Mouse (Mus musculus): ENCODE data around the gene Arhgef3.

The Arhgef3 gene

GRCm38 (mm10) chr14:27108748-27109504 lies 5.8 kb upstream of the Arhgef3 start:
- no peak for DNase-seq (ENCODE audit: low read depth in 2 of 2, low spot score in 2 of 2)

DNA sequence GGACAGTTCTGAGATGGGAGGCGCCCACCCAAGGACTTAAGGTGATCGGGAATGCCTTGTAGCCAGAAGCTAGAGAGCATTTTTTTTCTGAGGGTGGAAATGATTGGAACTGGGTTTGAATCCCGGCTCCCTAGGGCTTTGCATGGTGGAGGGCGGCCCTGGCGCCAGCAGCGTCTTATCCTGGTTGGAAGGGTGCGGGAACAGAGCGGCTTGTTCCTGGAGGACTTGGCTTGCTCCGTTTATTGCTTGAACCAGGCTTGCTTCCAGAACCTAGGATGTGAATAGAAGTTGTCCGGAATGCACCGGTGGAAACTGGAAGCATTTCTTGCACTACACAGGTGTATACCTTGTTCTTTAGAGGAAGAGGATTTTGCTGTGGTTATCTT lies 569 bp downstream of the Arhgef3 start:
- DNase-seq (ENCODE audit: low read depth in 2 of 2, low spot score in 2 of 2), result no peak

DNA sequence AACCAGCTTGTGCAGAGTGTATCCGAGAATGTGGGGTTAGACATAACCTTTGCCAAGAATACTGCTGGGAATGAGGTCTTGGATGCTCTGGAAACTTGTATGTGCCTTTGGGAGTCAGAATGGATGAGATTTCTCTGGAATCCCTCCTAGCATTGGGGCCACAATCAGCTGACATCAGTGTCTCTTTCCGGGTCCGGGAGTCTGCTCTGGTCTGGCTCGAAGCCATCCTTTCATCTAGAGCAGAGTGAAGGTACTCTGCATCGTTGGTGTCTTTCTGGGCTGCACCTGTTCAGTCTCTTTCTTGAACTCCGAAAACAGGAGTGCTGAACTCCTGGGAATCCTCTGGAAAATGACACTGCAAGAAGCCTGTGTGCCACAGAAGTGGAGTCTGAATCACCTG lies 1.3 kb downstream of the Arhgef3 start:
- DNase-seq (ENCODE audit: low read depth in 2 of 2, low spot score in 2 of 2), result no peak

DNA sequence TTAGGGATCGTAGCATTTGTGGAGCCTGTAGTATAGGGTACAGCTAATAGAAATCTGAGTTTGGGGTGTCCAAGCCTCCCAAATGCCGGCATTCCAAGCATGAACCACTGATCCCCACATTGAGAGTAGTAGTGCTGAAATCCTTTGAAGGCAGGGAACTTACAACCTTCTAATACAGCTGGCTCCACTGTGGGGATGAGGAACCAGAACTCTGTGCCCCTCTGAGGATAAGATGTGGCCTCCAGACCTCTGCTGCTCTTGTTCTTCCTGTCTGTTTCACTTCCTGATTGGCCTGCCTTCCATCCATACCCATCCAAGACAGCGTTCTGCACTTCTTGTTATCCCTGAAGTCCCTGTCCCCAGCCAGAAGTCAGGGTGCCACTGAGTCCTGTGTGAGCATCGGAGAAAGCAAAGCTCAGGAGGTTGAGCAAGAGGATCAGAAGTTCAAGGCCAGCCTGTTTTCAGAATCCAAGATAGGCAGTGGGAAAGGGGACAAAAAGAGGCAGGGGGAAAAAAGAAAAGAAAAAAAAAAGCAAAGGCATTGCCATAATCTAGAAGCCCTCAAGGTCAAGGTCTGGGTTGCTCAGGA lies 2.0 kb downstream of the Arhgef3 start:
- DNase-seq (ENCODE audit: low read depth in 2 of 2, low spot score in 2 of 2), result no peak

DNA sequence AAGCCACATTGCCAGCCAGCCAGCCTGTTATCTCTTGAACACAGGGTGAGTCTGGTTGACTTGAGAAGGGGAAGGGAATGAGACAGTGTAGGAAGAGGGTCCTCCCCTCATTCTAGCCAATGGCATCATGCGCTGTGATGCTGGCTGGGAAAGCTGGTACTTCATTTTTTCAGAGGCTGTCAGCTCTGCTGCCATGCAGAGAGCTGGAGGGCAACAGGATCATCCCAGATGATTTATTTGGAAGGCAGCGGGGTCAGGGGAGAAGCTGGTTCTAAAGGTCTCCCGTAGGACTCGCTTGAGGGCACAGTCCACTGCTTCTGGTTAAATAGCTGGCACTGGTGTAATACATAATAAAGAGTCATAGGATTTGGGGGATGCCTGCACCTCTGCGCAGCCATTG lies 3.8 kb downstream of the Arhgef3 start:
- no peak for DNase-seq (ENCODE audit: low read depth in 2 of 2, low spot score in 2 of 2)

- no peak for DNase-seq (ENCODE audit: low read depth in 2 of 2, low spot score in 2 of 2)
Observed at GRCm38 (mm10) chr14:27122646-27123045, 7.9 kb downstream of the Arhgef3 start.

- DNase-seq (ENCODE audit: low read depth in 2 of 2, low spot score in 2 of 2), result no peak
Observed at GRCm38 (mm10) chr14:27123543-27123942, 8.8 kb downstream of the Arhgef3 start.

DNA sequence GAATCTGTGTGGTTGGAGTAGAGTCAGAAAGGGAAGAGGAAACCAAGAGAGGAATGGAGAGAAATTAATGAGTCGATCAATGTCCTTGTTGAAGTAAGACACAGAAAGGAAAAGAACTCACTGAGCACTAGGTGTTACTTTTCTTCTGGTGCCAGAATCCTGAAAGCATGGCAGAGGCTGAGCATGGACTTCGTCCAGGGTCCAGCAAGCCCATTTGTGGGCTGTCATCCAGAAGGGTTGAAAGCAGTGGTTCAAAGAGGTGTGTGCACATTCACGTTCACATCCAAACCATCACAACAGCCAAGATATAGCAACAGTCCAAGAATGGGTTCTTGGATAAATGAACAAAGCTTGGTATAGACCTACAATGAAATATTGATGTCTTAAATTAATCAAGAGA lies 15.3 kb downstream of the Arhgef3 start:
- no peak for DNase-seq (ENCODE audit: low read depth in 2 of 2, low spot score in 2 of 2)

- no peak for DNase-seq (ENCODE audit: low read depth in 2 of 2, low spot score in 2 of 2)
Observed at GRCm38 (mm10) chr14:27130676-27131075, 16.0 kb downstream of the Arhgef3 start.

DNA sequence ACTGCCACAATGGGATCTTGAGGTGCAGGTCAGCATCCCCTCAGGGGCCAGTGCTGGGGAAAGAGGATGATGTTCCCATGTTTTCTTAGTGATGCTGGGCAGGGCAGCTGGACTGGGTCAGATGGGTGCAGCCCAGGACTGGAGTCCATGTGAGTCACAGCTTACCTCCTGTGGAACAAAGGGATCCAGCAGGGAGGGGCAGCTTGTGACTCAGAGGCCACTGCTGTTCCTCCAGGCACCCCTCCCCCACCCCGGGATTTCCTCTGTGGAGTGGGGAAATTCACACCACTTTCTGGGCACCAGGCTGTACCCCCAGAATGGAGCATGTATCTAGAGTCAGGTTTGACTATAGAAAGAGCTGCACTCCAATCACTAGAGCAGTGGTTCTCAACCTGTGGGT lies 16.8 kb downstream of the Arhgef3 start:
- no peak for DNase-seq (ENCODE audit: low read depth in 2 of 2, low spot score in 2 of 2)

GRCm38 (mm10) chr14:27138891-27139290 lies 24.2 kb downstream of the Arhgef3 start:
- DNase-seq (ENCODE audit: low read depth in 2 of 2, low spot score in 2 of 2), result no peak

DNA sequence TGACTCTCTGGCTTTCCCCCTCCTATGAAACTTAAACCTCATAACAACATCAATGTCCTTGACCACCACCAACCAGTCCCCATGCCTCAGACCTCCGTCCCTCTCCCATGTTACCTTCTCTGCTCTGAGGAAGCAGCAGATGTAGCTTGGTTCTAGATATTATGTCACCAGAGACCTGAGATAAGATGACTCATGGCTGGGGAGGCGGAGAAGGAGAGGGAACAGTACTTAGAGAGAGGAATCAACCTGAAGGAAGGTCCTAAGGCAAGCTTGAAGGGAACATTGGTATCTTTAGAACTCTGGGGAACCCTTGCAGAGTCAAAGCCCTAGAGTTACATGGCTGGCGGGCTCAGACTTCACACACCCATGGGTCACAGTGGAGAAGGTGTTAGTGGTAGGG lies 25.3 kb downstream of the Arhgef3 start:
- no peak for DNase-seq (ENCODE audit: low read depth in 2 of 2, low spot score in 2 of 2)

- DNase-seq (ENCODE audit: low read depth in 2 of 2, low spot score in 2 of 2), result no peak
Observed at GRCm38 (mm10) chr14:27141486-27141885, 26.8 kb downstream of the Arhgef3 start.

DNA sequence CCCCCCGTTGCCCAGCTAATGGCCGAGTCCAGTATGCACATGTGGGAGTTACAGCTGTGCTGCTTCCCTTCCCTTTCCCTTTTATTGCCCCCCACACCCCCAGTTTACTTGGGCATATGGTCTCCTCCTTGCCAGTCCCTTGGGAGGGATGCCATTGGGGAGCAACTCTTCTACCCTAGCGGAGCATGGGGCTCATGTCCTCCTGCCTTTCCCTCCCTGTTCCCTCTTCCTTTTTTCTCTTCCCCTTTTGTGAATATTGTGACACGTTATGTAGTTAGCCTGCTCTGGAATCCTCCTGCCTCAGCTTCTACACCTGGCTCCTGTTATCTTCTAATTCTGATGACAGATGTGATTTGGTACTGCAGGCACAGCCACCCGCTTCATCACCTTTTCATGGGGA lies 28.0 kb downstream of the Arhgef3 start:
- no peak for DNase-seq (ENCODE audit: low read depth in 2 of 2, low spot score in 2 of 2)

DNA sequence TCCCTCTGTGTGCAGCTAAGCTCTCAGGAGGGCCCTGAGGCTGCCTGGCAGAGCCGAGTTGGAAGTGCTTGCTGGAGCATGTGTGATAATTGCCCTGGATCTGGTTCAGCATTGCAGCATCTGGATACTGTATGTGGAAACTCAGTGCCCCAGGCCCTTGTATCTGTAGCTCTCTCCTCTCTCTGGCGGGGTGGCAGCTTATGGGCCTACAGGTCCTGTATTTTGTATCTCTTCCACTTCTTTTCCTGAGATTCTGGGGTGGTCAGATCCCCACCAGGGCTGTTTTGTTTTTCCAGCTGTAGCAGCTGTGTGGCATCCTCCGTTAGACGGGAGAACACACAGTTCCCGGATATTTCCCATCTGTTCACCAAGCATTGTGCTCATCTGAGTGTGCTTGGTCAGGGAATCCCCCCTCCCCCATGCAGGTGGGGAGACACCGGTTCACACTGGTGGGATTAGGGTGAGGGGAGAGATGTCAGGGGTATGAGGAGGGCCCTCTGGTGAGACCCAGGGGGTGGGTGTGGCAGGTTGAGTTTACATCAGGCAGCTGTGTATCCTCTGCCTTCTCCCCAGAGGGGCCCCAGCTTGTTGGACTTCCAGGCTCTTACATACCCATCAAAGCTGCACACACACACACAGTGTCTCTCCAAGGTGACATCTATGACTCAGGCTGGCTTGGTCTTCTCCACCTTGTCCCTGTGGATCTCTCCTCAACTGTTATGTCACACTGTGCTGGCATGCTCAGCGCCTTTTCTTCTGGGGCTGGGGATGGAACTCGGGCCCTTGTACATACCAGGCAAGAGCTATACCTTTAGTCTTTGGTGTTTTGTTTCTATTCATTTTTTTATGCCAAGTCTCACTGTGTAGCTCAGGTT lies 30.7 kb downstream of the Arhgef3 start:
- no peak for DNase-seq (ENCODE audit: low read depth in 2 of 2, low spot score in 2 of 2)

DNA sequence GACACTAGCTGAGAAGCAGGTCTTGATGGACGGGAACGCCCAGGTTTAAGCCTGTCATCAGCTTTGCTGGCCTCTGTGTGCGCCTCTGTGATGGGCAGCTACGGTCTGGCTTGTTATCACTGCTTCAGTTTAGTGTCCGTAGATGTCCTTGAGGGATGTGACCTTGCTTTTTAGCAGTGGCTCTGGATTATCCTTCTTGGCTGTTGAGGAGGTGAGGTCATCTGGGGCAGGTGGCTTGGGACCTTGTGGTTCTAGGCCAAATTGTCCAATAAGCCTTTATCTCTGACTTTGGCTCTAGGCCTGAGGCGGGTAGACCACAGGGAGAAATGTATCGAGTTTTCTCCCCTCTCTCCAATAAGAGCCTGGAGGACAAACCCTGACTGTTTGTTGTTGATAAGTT lies 33.0 kb downstream of the Arhgef3 start:
- DNase-seq (ENCODE audit: low read depth in 2 of 2, low spot score in 2 of 2), result no peak

GRCm38 (mm10) chr14:27149401-27149800 lies 34.7 kb downstream of the Arhgef3 start:
- DNase-seq (ENCODE audit: low read depth in 2 of 2, low spot score in 2 of 2), result no peak

DNA sequence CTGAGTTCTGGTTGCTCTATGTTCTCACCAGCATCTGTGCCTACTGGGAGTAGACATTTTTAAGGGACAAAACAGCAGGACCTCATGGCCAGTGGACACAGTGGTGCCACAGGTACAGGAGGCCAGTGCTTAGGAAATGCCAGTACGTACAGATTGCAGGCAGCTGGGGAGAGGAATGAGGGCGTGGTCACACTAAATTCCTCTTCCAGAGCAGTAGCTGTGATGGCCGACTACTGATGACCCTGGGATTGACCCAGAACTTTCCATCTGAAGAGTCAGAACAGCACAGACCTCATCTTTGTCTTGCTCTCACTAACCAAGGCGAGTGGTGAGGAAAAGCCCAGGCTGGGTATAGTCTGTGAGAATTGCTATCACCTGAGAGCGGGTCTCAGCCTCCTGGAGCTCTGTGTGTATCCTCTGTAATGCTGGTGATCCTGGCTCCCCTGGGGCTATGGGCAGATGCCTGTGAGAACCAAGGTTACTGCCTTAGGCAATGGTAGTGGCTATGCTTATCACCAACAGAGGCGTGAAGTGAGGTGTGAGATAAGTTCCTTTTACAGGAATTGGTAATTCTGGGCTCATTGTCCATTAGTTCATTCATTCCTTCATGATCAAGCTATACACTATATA lies 35.4 kb downstream of the Arhgef3 start:
- DNase-seq (ENCODE audit: low read depth in 2 of 2, low spot score in 2 of 2), result no peak

GRCm38 (mm10) chr14:27151432-27151831 lies 36.7 kb downstream of the Arhgef3 start:
- no peak for DNase-seq (ENCODE audit: low read depth in 2 of 2, low spot score in 2 of 2)

DNA sequence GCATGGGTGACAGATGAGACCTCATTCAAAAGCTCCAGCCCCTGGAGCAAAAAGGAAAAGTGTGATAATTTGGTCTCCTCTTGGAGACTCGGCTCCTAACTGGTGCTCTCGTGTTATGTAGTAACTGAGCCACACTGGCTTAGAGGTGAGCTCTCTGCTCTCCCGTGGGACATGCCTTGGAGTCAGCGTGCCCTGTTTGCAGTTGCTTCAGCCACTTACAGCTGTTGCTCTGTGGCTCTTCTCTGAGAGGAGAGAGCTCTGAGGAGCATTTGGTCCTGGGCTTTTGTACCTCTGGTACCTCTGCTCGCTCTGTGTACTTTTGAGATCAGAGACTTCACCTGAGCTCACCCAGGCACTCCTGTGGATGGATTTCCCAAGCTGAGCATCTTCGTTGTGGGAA lies 40.4 kb downstream of the Arhgef3 start:
- no peak for DNase-seq (ENCODE audit: low read depth in 2 of 2, low spot score in 2 of 2)

- no peak for DNase-seq (ENCODE audit: low read depth in 2 of 2, low spot score in 2 of 2)
Observed at GRCm38 (mm10) chr14:27156032-27156431, 41.3 kb downstream of the Arhgef3 start.

DNA sequence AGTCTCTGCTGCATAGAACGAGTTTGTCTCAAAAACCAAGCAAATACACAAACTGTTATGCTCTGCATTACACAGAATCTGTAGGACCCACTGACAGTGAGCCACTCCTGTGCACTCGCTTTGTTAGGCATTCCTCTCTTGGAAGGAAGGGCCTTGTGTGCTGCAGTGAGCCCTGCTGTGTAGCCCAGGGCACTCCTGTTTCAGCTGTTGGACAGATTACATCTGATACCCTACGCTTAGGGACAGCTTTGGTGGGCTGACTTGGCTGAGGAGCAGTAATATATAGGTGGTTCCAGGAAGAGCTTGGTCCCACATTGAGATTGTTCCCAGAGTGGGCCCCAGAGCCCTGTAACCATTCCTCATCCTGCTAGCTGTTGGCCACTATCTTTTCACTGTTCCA lies 43.4 kb downstream of the Arhgef3 start:
- DNase-seq (ENCODE audit: low read depth in 2 of 2, low spot score in 2 of 2), result no peak
